Mouse (Mus musculus): ENCODE data around the gene Rnd3. TPM values are rescaled to one million over a fixed set of nuclear protein-coding genes. Genes with fewer than 3 reads are reported as not detected.

The Rnd3 gene
- polyA plus RNA-seq (2015; fragmentation: Nextera tagmentation; extraction: Ambion mirVana): 27.3 and 28.4 TPM in 2 replicates

GRCm38 (mm10) chr2:51148975-51149374, at the start of gene Rnd3:
Gene Rnd3 (minus strand): TSS chr2:51149111.
- Histone ChIP-seq H3K27me3 (replicated peaks) (peaks cover 35% of the 10 kb centered on the region), H3K9ac (peak within 1 kb of the TSS; percentile 97), H3K9me3 (no peaks in the 10 kb centered on the region), H3K4me1 (peaks cover 23% of the 10 kb centered on the region), H3K27ac (replicated peaks) (peak within 1 kb of the TSS; percentile 92), H3K4me2 (peak within 1 kb of the TSS; percentile 74), H3K36me3 (no peaks in the 10 kb centered on the region), H3K4me3 (peak within 1 kb of the TSS; percentile 89)
- ATAC-seq (ENCODE audit: extremely low read depth, insufficient number of reproducible peaks, low FRiP score, low TSS enrichment): no peak
- under 1% methylated on average over 25 of the region's 25 CpGs for WGBS

DNA sequence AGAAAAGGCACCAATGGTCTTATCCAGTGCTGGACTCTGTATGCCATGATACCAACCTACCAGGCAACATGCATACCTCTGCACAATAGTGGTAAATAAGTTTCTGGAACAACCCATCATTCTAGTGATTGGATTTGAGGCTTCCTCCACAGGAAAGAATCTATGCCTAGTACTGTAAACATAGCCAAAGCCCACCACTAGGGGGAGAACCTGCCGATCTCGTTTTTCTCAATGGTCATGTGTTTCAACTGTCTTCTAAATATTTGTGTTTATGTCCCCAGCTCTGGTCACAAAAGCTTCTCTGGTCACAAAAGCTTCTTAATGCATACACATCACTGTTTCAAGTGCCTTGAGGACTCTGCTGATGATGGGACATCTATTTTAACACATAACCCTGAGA, 43.4 kb upstream of the Rnd3 start:
- no peaks in the 10 kb centered on the region for H3K9me3 ChIP-seq
- no peak overlapping the region for H3K4me2 ChIP-seq
- no peak for ATAC-seq (ENCODE audit: extremely low read depth, insufficient number of reproducible peaks, low FRiP score, low TSS enrichment)
- no peaks in the 10 kb centered on the region for H3K27me3 ChIP-seq (replicated peaks)
- 53% methylated on average over 2 of the region's 2 CpGs for WGBS
- no peak overlapping the region for H3K4me3 ChIP-seq
- H3K4me1 ChIP-seq: no peaks in the 10 kb centered on the region
- H3K27ac ChIP-seq (replicated peaks): no peak overlapping the region
- H3K36me3 ChIP-seq: no peaks in the 10 kb centered on the region
- no peak overlapping the region for H3K9ac ChIP-seq

DNA sequence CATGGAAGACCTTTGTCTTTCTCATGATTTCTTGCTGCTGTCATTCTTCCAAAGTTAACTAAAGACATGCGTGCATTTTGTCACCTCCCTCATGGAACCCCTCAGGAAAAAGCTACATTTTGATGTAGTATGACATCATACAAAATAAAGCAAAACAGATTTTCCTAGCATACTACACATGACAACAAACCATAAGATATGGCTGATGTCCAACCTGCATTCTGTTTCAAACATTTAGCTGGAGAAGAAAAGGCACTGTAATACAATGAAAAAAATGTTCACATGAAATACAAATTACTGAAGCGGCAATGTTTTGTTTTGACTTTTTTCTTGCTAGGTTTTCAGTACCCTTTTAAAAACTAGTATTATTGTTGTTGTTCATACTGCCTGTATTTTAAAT, 36.9 kb upstream of the Rnd3 start:
- Histone ChIP-seq H3K4me3 (no peak overlapping the region), H3K9me3 (no peaks in the 10 kb centered on the region), H3K9ac (no peak overlapping the region), H3K36me3 (no peaks in the 10 kb centered on the region), H3K4me1 (no peaks in the 10 kb centered on the region), H3K27ac (replicated peaks) (no peak overlapping the region), H3K4me2 (no peak overlapping the region), H3K27me3 (replicated peaks) (0 out of 2 replicates have a peak, but pooled peaks cover 4% of the 10 kb centered on the region)
- no peak for ATAC-seq (ENCODE audit: extremely low read depth, insufficient number of reproducible peaks, low FRiP score, low TSS enrichment)
- 83% methylated on average over 2 of the region's 2 CpGs for WGBS

GRCm38 (mm10) chr2:51182990-51183389, 34.1 kb upstream of the Rnd3 start:
- 79% methylated on average over 4 of the region's 4 CpGs for WGBS

DNA sequence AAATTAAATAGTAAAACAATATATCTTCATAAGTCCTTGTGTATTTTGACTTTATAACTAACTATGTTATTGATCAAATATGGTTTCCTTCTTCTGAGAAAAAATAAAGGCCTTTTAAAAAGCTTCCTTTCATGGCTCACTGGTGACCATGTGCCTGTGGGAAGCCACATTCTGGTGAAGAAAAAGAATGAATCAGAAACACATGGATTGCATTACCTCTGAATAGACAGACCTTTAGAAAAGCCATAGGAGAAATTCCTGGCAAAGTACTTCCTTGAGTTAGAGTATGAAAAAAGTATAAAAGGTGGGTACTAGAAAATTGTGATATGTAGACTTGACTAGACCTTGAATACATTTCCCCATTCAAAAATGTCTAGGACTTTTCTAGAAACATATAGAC, 32.5 kb upstream of the Rnd3 start:
- no peak overlapping the region for H3K27ac ChIP-seq (replicated peaks)
- no peak for ATAC-seq (ENCODE audit: extremely low read depth, insufficient number of reproducible peaks, low FRiP score, low TSS enrichment)
- H3K27me3 ChIP-seq (replicated peaks): peaks cover 9% of the 10 kb centered on the region; the same call in 1 of the 2 replicates
- no peak overlapping the region for H3K4me3 ChIP-seq
- H3K9ac ChIP-seq: no peak overlapping the region
- no peaks in the 10 kb centered on the region for H3K9me3 ChIP-seq
- H3K4me1 ChIP-seq: no peaks in the 10 kb centered on the region
- H3K4me2 ChIP-seq: no peak overlapping the region
- H3K36me3 ChIP-seq: no peaks in the 10 kb centered on the region

More at GRCm38 (mm10) chr2:51182990-51183389, 34.1 kb upstream of the Rnd3 start:
- Histone ChIP-seq H3K4me3 (no peak overlapping the region), H3K9ac (no peak overlapping the region), H3K4me1 (no peaks in the 10 kb centered on the region), H3K27me3 (replicated peaks) (0 out of 2 replicates have a peak, but pooled peaks cover 9% of the 10 kb centered on the region), H3K27ac (replicated peaks) (no peak overlapping the region), H3K36me3 (no peaks in the 10 kb centered on the region), H3K4me2 (no peak overlapping the region), H3K9me3 (no peaks in the 10 kb centered on the region)
- no peak for ATAC-seq (ENCODE audit: extremely low read depth, insufficient number of reproducible peaks, low FRiP score, low TSS enrichment)

- H3K4me1 ChIP-seq: no peaks in the 10 kb centered on the region
- 60% methylated on average over 3 of the region's 3 CpGs for WGBS
- H3K4me2 ChIP-seq: no peak overlapping the region
- no peak overlapping the region for H3K27ac ChIP-seq (replicated peaks)
- no peaks in the 10 kb centered on the region for H3K9me3 ChIP-seq
- no peak for ATAC-seq (ENCODE audit: extremely low read depth, insufficient number of reproducible peaks, low FRiP score, low TSS enrichment)
- H3K27me3 ChIP-seq (replicated peaks): peaks cover 9% of the 10 kb centered on the region; the same call in 1 of the 2 replicates
- H3K9ac ChIP-seq: no peak overlapping the region
- no peak overlapping the region for H3K4me3 ChIP-seq
- H3K36me3 ChIP-seq: no peaks in the 10 kb centered on the region
These were observed 30.2 kb upstream of the Rnd3 start for GRCm38 (mm10) chr2:51179096-51179495.

- no peaks in the 10 kb centered on the region for H3K9me3 ChIP-seq
- ATAC-seq (ENCODE audit: extremely low read depth, insufficient number of reproducible peaks, low FRiP score, low TSS enrichment): no peak
- H3K27ac ChIP-seq (replicated peaks): no peak overlapping the region
- 72% methylated on average over 3 of the region's 3 CpGs for WGBS
- no peak overlapping the region for H3K4me2 ChIP-seq
- H3K9ac ChIP-seq: no peak overlapping the region
- no peaks in the 10 kb centered on the region for H3K4me1 ChIP-seq
- peaks cover 5% of the 10 kb centered on the region; the same call in 1 of the 2 replicates for H3K27me3 ChIP-seq (replicated peaks)
- H3K36me3 ChIP-seq: no peaks in the 10 kb centered on the region
- H3K4me3 ChIP-seq: no peak overlapping the region
These were observed 28.7 kb upstream of the Rnd3 start for GRCm38 (mm10) chr2:51177615-51178014.

- Histone ChIP-seq H3K27me3 (replicated peaks) (peaks cover 5% of the 10 kb centered on the region; the same call in 1 of the 2 replicates), H3K4me3 (no peak overlapping the region), H3K4me1 (no peaks in the 10 kb centered on the region), H3K9me3 (no peaks in the 10 kb centered on the region), H3K27ac (replicated peaks) (no peak overlapping the region), H3K36me3 (no peaks in the 10 kb centered on the region), H3K4me2 (no peak overlapping the region), H3K9ac (no peak overlapping the region)
- ATAC-seq (ENCODE audit: extremely low read depth, insufficient number of reproducible peaks, low FRiP score, low TSS enrichment): no peak
- 73% methylated on average over 5 of the region's 5 CpGs for WGBS
These were observed 26.4 kb upstream of the Rnd3 start for GRCm38 (mm10) chr2:51175276-51175675.

DNA sequence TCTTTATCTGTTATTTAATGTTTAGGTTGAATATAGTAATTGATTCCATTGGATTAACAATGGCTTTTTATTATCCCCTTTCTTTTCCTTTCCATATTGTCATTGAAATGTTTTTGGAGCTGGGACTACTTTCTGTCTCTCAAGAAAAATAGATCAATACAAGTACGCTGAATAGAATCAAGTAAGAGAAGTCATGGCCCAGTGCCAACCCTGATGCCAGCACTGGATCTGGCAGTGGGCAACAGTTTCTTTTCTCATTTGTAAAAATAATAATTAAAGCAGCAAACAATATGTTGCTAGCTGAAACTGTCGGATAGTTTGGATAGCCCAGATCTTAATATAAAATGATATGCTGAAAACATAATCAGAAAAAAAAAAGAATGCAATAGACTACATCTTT, 12.2 kb upstream of the Rnd3 start:
- H3K27me3 ChIP-seq (replicated peaks): peaks cover 50% of the 10 kb centered on the region
- WGBS: 85% methylated on average over 2 of the region's 2 CpGs
- no peak for ATAC-seq (ENCODE audit: extremely low read depth, insufficient number of reproducible peaks, low FRiP score, low TSS enrichment)
- no peak overlapping the region for H3K4me2 ChIP-seq
- no peak overlapping the region for H3K4me3 ChIP-seq
- H3K4me1 ChIP-seq: no peaks in the 10 kb centered on the region
- H3K9ac ChIP-seq: no peak overlapping the region
- no peaks in the 10 kb centered on the region for H3K9me3 ChIP-seq
- no peak overlapping the region for H3K27ac ChIP-seq (replicated peaks)
- H3K36me3 ChIP-seq: no peaks in the 10 kb centered on the region

DNA sequence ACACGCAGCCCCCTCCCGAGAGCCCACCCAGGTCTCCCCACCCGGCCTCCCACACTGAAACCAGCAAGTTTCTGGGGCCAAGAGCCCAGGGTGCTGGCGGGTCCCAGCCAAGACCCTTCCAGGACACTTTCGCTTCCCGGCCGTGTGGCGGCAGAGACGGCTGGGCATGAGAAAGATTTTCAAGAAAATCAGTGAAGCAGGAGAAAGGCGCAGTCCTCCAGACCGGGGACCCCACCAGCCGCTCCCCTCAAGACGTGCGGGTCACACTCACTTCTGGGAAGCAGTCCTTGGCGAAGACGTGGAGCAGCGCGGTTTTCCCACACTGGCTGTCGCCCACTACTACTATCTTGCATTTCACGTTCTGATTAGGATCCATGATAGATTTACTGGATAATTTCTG, 457 bp downstream of the Rnd3 start:
- Histone ChIP-seq H3K36me3 (no peaks in the 10 kb centered on the region), H3K4me1 (peaks cover 29% of the 10 kb centered on the region), H3K4me2 (peak overlapping the region; percentile 74), H3K27me3 (replicated peaks) (peaks cover 30% of the 10 kb centered on the region), H3K27ac (replicated peaks) (peak overlapping the region; percentile 92), H3K4me3 (peak overlapping the region; percentile 89), H3K9ac (peak overlapping the region; percentile 97), H3K9me3 (no peaks in the 10 kb centered on the region)
- WGBS: 1% methylated on average over 20 of the region's 20 CpGs
- no peak for ATAC-seq (ENCODE audit: extremely low read depth, insufficient number of reproducible peaks, low FRiP score, low TSS enrichment)

DNA sequence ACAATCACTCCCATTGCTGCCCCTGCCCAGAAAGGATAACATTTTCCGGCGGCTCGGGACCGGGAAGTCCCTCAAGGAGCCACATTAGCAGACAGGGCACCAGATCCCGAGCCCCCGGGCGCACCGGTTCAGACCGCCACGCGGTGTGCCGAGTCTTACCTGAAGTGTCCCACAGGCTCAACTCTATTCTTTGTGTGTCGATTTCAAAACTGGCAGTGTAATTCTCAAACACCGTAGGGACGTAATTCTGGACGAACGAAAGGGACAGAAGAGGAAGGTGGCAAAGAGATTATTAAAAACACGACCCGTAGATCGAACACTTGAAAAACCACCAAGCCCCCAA, 875 bp downstream of the Rnd3 start:
- Histone ChIP-seq H3K4me1 (peaks cover 33% of the 10 kb centered on the region), H3K4me2 (peak overlapping the region; percentile 74), H3K4me3 (peak overlapping the region; percentile 89), H3K9ac (peak overlapping the region; percentile 97), H3K36me3 (no peaks in the 10 kb centered on the region), H3K27me3 (replicated peaks) (peaks cover 26% of the 10 kb centered on the region), H3K9me3 (no peaks in the 10 kb centered on the region), H3K27ac (replicated peaks) (peak overlapping the region; percentile 92)
- under 1% methylated on average over 20 of the region's 20 CpGs for WGBS
- no peak for ATAC-seq (ENCODE audit: extremely low read depth, insufficient number of reproducible peaks, low FRiP score, low TSS enrichment)

DNA sequence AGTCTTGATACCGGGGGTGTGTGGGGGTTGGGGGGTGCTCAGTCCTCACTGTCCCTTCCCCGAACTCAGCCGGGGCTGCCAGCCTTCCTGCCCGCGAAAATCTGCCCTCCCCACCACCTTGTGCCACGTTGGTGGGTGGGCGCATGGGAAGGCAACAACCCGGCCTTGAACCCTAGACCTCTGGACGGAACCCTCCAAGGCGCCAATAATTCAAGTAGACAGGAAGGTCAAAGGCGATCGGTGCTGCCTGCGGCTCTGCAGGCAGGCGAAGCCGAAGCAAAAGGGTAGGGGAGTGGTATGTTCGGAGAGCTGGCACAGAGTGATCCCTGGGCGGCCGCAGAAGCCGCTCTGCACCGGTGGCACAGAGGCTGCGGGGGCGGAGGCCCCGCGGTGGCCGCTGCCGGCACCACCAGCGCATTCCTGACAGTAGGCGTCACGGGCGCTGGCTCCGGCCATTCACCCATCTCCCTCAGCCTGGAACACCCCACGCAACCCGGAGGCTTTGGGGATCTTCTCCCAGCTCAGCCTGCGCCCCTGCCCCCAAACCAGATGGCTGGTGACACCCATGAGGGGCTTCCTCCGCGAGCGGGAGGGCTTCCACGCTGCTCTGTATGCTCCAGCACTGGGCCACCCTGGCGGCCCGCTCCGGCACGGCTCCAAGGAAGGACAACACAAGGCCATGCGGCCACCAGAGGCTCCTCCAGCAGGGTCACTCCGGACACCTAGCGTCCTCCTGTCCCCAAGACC, 1.4 kb downstream of the Rnd3 start:
- ATAC-seq (ENCODE audit: extremely low read depth, insufficient number of reproducible peaks, low FRiP score, low TSS enrichment): peak; percentile 42; the same call in 1 of the 2 replicates
- Histone ChIP-seq H3K27me3 (replicated peaks) (peaks cover 23% of the 10 kb centered on the region), H3K9me3 (no peaks in the 10 kb centered on the region), H3K27ac (replicated peaks) (peak overlapping the region; percentile 92), H3K9ac (peak overlapping the region; percentile 97), H3K36me3 (0 out of 2 replicates have a peak, but pooled peaks cover 1% of the 10 kb centered on the region), H3K4me1 (peaks cover 38% of the 10 kb centered on the region), H3K4me2 (peak overlapping the region; percentile 74), H3K4me3 (peak overlapping the region; percentile 89)
- under 1% methylated on average over 45 of the region's 45 CpGs for WGBS

Measured in heart, embryonic 13.5 days (tissue).